Comparison of ENCODE assay signal across 29 mouse cellular contexts in genomic region chr11:30998199-30998598, GRCm38 (mm10). TPM values are rescaled to one million over a fixed set of nuclear protein-coding genes. Genes with fewer than 3 reads are reported as not detected.
DNase-seq lines count a peak whose midpoint lies in the region; ATAC-seq and TF ChIP-seq lines count a peak whose summit lies in the region.
"Had no signal": no experiment of that assay in that cellular context is flagged by ENCODE, and none has a peak within 500 bp of the region (broad histone marks: within the 10 kb centered on the region; RNA-seq: fewer than 3 reads in every experiment).

No protein-coding gene starts in this region.

- 76% methylated on average over 5 of the region's 5 CpGs for WGBS in heart, embryonic 12.5 days
- WGBS in liver, embryonic 14.5 days (ENCODE audit: insufficient replicate concordance) = 21% methylated on average over 5 of the region's 5 CpGs

- DNase-seq in heart, postnatal 25 days (ENCODE audit: low spot score) = no peak
- DNase-seq in liver, embryonic 14.5 days (ENCODE audit: low read depth in 3 of 3, low spot score in 3 of 3) = peak; percentile 55 to 74 (median 72)
- no peak for DNase-seq in lung, postnatal 36 days
- no peak for DNase-seq in left cerebral cortex, postnatal 36 days (ENCODE audit: low spot score in 2 of 2)
- DNase-seq: adrenal gland, adult 8-10 months; cerebellum, adult 2 months; cerebellum, postnatal 14 days; gastrocnemius, adult 2 months; gastrocnemius, postnatal 36 days; heart, adult 18-20 months; kidney, adult 8-10 months; layer of hippocampus, adult 9-11 months; midbrain, embryonic 14.5 days; right cerebral cortex, postnatal 14 days; thymus, postnatal 14 days had no signal

- TF ChIP-seq CTCF in liver, embryonic 14.5 days (IDR thresholded peaks at IDR 0.05; ENCODE audit: low read depth) = no peak

- peak; percentile 26; the same call in 1 of the 2 replicates for ATAC-seq in heart, embryonic 12.5 days (ENCODE audit: insufficient number of reproducible peaks, low FRiP score)
- peak; percentile 44 for ATAC-seq in erythroid progenitor cell, adult 5-6 weeks (replicated peaks; ENCODE audit: low FRiP score, poor library complexity, severe bottlenecking)
- ATAC-seq in liver, embryonic 14.5 days (ENCODE audit: insufficient read depth) = peak; percentile 61; the same call in 1 of the 2 replicates
- ATAC-seq in frontal cortex, adult (ENCODE audit: low TSS enrichment) = no peak
- ATAC-seq: forebrain, embryonic 15.5 days; inflammation-experienced regulatory T-cells, adult 6 months; lung, postnatal 0 days had no signal

- H3K4me1 ChIP-seq in heart, embryonic 12.5 days (replicated peaks) = no peaks in the 10 kb centered on the region
- H3K4me1 ChIP-seq in liver, embryonic 14.5 days (replicated peaks; ENCODE audit: control insufficient read depth in 2 of 2, insufficient read depth in 2 of 2, low read length in 1 of 2) = peaks cover 45% of the 10 kb centered on the region in 2 experiments
- H3K4me1 ChIP-seq: embryonic facial prominence, embryonic 10.5 days; embryonic facial prominence, embryonic 15.5 days; forebrain, embryonic 10.5 days; forebrain, embryonic 15.5 days; hindbrain, embryonic 15.5 days had no signal

- intact Hi-C loops in heart, postnatal 25 days (cut with DNase I) = no loop called here
- intact Hi-C loops in left cerebral cortex, postnatal 36 days (cut with DNase I) = no loop called here

- H3K27me3 ChIP-seq in heart, embryonic 12.5 days (replicated peaks) = no peaks in the 10 kb centered on the region
- no peaks in the 10 kb centered on the region for H3K27me3 ChIP-seq in liver, embryonic 14.5 days (ENCODE audit: control insufficient read depth, insufficient read depth, low read length)
- H3K27me3 ChIP-seq: CH12.LX; embryonic facial prominence, embryonic 15.5 days; forebrain, embryonic 15.5 days; hindbrain, embryonic 15.5 days had no signal

- peaks cover 3% of the 10 kb centered on the region; the same call in 1 of the 2 replicates for H3K36me3 ChIP-seq in heart, embryonic 12.5 days
- peaks cover 2% of the 10 kb centered on the region; the same call in 1 of the 2 replicates for H3K36me3 ChIP-seq in liver, embryonic 14.5 days (replicated peaks; ENCODE audit: control insufficient read depth, insufficient read depth, low read depth)
- H3K36me3 ChIP-seq: embryonic facial prominence, embryonic 10.5 days; embryonic facial prominence, embryonic 15.5 days; forebrain, embryonic 10.5 days; forebrain, embryonic 15.5 days; hindbrain, embryonic 15.5 days had no signal

- H3K9ac ChIP-seq in heart, embryonic 12.5 days = no peak overlapping the region
- H3K9ac ChIP-seq in liver, embryonic 14.5 days (replicated peaks) = peak overlapping the region; percentile 6; the same call in 1 of the 2 replicates
- H3K9ac ChIP-seq: embryonic facial prominence, embryonic 15.5 days; forebrain, embryonic 15.5 days; hindbrain, embryonic 15.5 days had no signal

- H3K4me3 ChIP-seq in heart, embryonic 12.5 days = no peak overlapping the region
- H3K4me3 ChIP-seq in liver, embryonic 14.5 days (ENCODE audit: insufficient read depth in 1 of 2, low read depth in 2 of 2, low read length in 2 of 2) = no peak overlapping the region
- H3K4me3 ChIP-seq: embryonic facial prominence, embryonic 10.5 days; embryonic facial prominence, embryonic 15.5 days; forebrain, embryonic 10.5 days; forebrain, embryonic 15.5 days; gastrocnemius, adult 2 months; hindbrain, embryonic 15.5 days had no signal

- no peaks in the 10 kb centered on the region for H3K9me3 ChIP-seq in heart, embryonic 12.5 days (replicated peaks)
- no peaks in the 10 kb centered on the region for H3K9me3 ChIP-seq in liver, embryonic 14.5 days (ENCODE audit: control insufficient read depth, low read length)
- H3K9me3 ChIP-seq: embryonic facial prominence, embryonic 10.5 days; embryonic facial prominence, embryonic 15.5 days; forebrain, embryonic 10.5 days; forebrain, embryonic 15.5 days; hindbrain, embryonic 15.5 days had no signal

- no peak overlapping the region for H3K27ac ChIP-seq in heart, embryonic 12.5 days (ENCODE audit: poor library complexity, severe bottlenecking)
- H3K27ac ChIP-seq in liver, embryonic 14.5 days = peak overlapping the region; percentile 89
- H3K27ac ChIP-seq: embryonic facial prominence, embryonic 10.5 days; embryonic facial prominence, embryonic 15.5 days; forebrain, embryonic 10.5 days; forebrain, embryonic 15.5 days; gastrocnemius, adult 2 months; hindbrain, embryonic 15.5 days; kidney, postnatal 0 days; macrophage had no signal

- TF ChIP-seq EP300 in liver, embryonic 14.5 days (IDR thresholded peaks at IDR 0.05; ENCODE audit: low read depth) = peak; percentile 86

- H3K4me2 ChIP-seq in heart, embryonic 12.5 days = no peak overlapping the region
- peak overlapping the region; percentile 36 for H3K4me2 ChIP-seq in liver, embryonic 14.5 days (ENCODE audit: low read depth)
- H3K4me2 ChIP-seq: embryonic facial prominence, embryonic 15.5 days; forebrain, embryonic 15.5 days; heart, embryonic 11.5 days; hindbrain, embryonic 15.5 days had no signal

RNA-seq across cellular contexts. Expression of gene Chac2, which starts 12.0 kb away (rescaled TPM):
- 18.3 and 18.9 TPM in 2 replicates for polyA plus RNA-seq in heart, embryonic 12.5 days (2016; fragmentation: Nextera tagmentation; extraction: Ambion mirVana)
- total RNA-seq in heart, postnatal 25 days (2021) = 10 to 100 TPM; 24.8 to 25.3 TPM
- 60.5 and 109 TPM in 2 replicates for total RNA-seq in erythroid progenitor cell, adult 5-6 weeks (2015; ENCODE audit: low replicate concordance)
- total RNA-seq in erythroid progenitor cell, adult 5-6 weeks (2017; ENCODE audit: low replicate concordance) = 144 and 152 TPM in 2 replicates
- 14.0 and 25.3 TPM in 2 replicates for polyA plus RNA-seq in liver, embryonic 14.5 days (2012; rRNA removed)
- polyA plus RNA-seq in liver, embryonic 14.5 days (2014; fragmentation: Nextera tagmentation; extraction: Ambion mirVana) = 84.8 and 86.8 TPM in 2 replicates
- total RNA-seq in left cerebral cortex, postnatal 36 days (2021) = 10 to 100 TPM; 13.0 to 15.3 TPM

RNA-seq across cellular contexts. Expression of gene Erlec1, which starts 44.1 kb away (rescaled TPM):
- 11.4 TPM in 2 replicates for polyA plus RNA-seq in heart, embryonic 12.5 days (2016; fragmentation: Nextera tagmentation; extraction: Ambion mirVana)
- 10 to 100 TPM; 33.9 to 39.1 TPM for total RNA-seq in heart, postnatal 25 days (2021)
- total RNA-seq in erythroid progenitor cell, adult 5-6 weeks (2015; ENCODE audit: low replicate concordance) = 36.9 and 73.2 TPM in 2 replicates
- total RNA-seq in erythroid progenitor cell, adult 5-6 weeks (2017; ENCODE audit: low replicate concordance) = 37.0 and 39.7 TPM in 2 replicates
- 5.7 and 9.2 TPM in 2 replicates for polyA plus RNA-seq in liver, embryonic 14.5 days (2012; rRNA removed)
- polyA plus RNA-seq in liver, embryonic 14.5 days (2014; fragmentation: Nextera tagmentation; extraction: Ambion mirVana) = 6.2 and 6.7 TPM in 2 replicates
- total RNA-seq in left cerebral cortex, postnatal 36 days (2021) = 10 to 100 TPM; 62.5 to 62.6 TPM

Comparison
In these comparisons a context has a peak if more than half of its experiments do, and no peak if none do; other contexts are left out.
1. DNase-seq: peak in liver, embryonic 14.5 days (3 of 3); none in heart, postnatal 25 days (single experiment), lung, postnatal 36 days (single experiment) and left cerebral cortex, postnatal 36 days (0 of 2).